Mouse (Mus musculus) forebrain, embryonic 14.5 days (tissue): Measurements from ENCODE around the gene Arhgap24. TPM values are rescaled to one million over a fixed set of nuclear protein-coding genes. Genes with fewer than 3 reads are reported as not detected.

Experiments
- ATAC-seq: fragments of 200-750 bp; cut with Nextera tagmentation; 2 replicates; pipeline ENCODE4 v1.8.0; 2017; ENCODE audit warnings: mild to moderate bottlenecking, moderate library complexity
- DNase-seq: peaks from one replicate; pipeline ENCODE4 v3.0.0-alpha.2; 2015; ENCODE audit warnings: low spot score
- H3K27ac ChIP-seq: fragments of 300-500 bp; sonication (generic); 2 replicates; pipeline ENCODE4 v1.5.1; 2014; ENCODE audit warnings: low read depth, mild to moderate bottlenecking, control low read depth, low read length, moderate library complexity
- H3K27me3 ChIP-seq: fragments of 300-500 bp; sonication (generic); replicated peaks from 2 replicates; pipeline ENCODE4 v1.6.1; 2014; ENCODE audit warnings: low read length, control low read depth, mixed read lengths; ENCODE audit not compliant: control insufficient read depth, insufficient read depth
- H3K36me3 ChIP-seq: fragments of 300-500 bp; sonication (generic); 2 replicates; pipeline ENCODE4 v1.6.1; 2014; ENCODE audit warnings: low read length, control low read depth; ENCODE audit not compliant: control insufficient read depth, insufficient read depth
- H3K4me1 ChIP-seq: fragments of 300-500 bp; sonication (generic); 2 replicates; pipeline ENCODE4 v1.6.1; 2014; ENCODE audit warnings: antibody characterized with exemption, low read length, control low read depth; ENCODE audit not compliant: control insufficient read depth, insufficient read depth
- H3K4me2 ChIP-seq: fragments of 300-500 bp; sonication (generic); 2 replicates; pipeline ENCODE4 v1.6.1; 2014; ENCODE audit warnings: mild to moderate bottlenecking, control low read depth, low read length
- H3K4me3 ChIP-seq: fragments of 300-500 bp; sonication (generic); 2 replicates; pipeline ENCODE4 v1.5.1; 2014; ENCODE audit warnings: low read depth, low read length, control low read depth
- H3K9ac ChIP-seq: fragments of 300-500 bp; sonication (generic); 2 replicates; pipeline ENCODE4 v1.6.1; 2014; ENCODE audit warnings: mild to moderate bottlenecking, low read length, control low read depth, moderate library complexity
- H3K9me3 ChIP-seq: fragments of 300-500 bp; sonication (generic); replicated peaks from 2 replicates; pipeline ENCODE4 v1.6.1; 2016; ENCODE audit warnings: low read length, control low read depth, mixed read lengths; ENCODE audit not compliant: control insufficient read depth
- WGBS: fragments of 180-500 bp; shearing (Covaris S2); extraction: QIAGEN DNeasy Blood & Tissue Kit; methylation state at CpG from one replicate; pipeline ENCODE4 v1.1.7; 2014; 5-methylcytosine and 5-hydroxymethylcytosine counted together
- polyA plus RNA-seq: library from polyadenylated mRNA; unstranded; fragments of >200 nt; fragmentation: Nextera tagmentation; extraction: Ambion mirVana; gene quantifications from 2 replicates; pipeline ENCODE4 v1.2.1, GENCODE M21; 2014

The Arhgap24 gene
- polyA plus RNA-seq, 1 experiment from 2014 or later: 3.7 TPM

DNA sequence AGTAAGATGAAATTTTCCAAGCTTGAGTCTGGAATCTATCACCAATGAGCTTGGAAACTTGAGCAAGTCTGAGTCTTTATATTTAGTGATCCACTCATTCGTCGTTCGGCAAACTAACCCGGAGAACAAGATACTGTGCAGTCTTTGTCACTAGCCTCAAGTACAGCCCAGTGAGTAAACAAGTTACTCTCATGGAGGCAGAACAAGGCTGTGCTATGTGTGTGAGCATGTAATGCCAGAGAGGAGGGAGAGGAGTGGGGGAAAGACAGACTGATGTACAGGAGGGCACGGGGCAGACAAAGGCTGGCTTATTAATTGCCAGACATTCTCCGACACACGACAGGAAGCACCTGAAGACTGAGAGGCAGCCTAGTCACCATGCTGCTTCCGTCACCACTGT lies 97.2 kb downstream of the Arhgap24 start:
- Histone ChIP-seq H3K4me1 (no peaks in the 10 kb centered on the region), H3K27me3 (no peaks in the 10 kb centered on the region), H3K36me3 (no peaks in the 10 kb centered on the region), H3K9ac (no peak overlapping the region), H3K4me2 (no peak overlapping the region), H3K9me3 (peaks cover 2% of the 10 kb centered on the region), H3K4me3 (no peak overlapping the region), H3K27ac (no peak overlapping the region)
- ATAC-seq (no peak), DNase-seq (no peak)
- WGBS: 85% methylated on average over 8 of the region's 8 CpGs

DNA sequence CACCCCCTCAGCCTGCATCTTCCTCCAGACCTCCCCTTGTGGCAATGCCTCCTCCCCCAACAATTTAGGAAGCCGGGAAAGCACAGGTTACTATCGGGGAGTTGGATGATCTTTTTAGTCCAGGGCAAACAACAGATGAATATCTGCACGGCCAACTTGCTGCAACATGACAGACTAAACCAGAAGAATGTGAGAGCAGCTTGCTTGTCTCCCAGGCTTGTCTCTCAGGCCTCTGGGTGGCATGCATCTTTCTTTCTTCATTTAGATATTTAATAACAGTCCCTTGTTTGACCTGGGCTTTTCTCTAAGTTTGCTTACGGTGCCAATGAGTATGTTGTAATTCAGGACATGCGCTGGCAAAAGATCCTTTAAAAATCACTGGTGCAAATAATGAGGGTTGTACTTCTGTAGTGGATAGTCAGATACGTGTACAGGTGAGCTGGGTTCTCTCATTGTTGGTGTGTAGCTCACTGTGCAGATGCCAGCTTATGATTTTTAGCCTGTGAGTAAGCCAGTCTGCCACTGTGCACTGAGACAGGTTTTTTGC lies 101.7 kb downstream of the Arhgap24 start:
- Histone ChIP-seq H3K9me3 (no peaks in the 10 kb centered on the region), H3K4me1 (no peaks in the 10 kb centered on the region), H3K4me3 (no peak overlapping the region), H3K9ac (no peak overlapping the region), H3K27me3 (no peaks in the 10 kb centered on the region), H3K36me3 (no peaks in the 10 kb centered on the region), H3K4me2 (no peak overlapping the region), H3K27ac (no peak overlapping the region)
- DNase-seq (no peak), ATAC-seq (no peak)
- WGBS: 67% methylated on average over 6 of the region's 6 CpGs

DNA sequence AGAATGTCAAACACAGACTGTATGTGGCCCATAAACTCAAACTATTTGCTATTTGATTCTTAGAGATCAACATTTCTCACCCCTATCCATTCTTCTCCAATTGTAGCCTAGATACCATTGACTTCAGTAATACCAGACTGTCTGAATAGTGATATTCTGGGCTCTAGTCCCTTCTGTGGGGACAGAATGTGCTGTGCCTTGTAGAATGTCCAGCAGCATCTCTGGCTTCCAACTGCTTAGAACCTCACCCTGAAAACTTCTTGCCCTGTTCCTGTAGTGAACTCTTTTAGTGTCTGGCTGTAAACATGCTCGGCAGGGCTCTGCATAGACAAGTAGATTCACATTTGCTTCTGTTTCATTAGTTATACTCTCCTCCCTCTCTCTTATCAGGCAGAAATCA lies 110.2 kb downstream of the Arhgap24 start:
- H3K4me3 ChIP-seq: no peak overlapping the region
- no peak for ATAC-seq
- H3K4me1 ChIP-seq: no peaks in the 10 kb centered on the region
- no peaks in the 10 kb centered on the region for H3K36me3 ChIP-seq
- H3K27me3 ChIP-seq: no peaks in the 10 kb centered on the region
- no peak overlapping the region for H3K4me2 ChIP-seq
- no peak for DNase-seq
- WGBS: 92% methylated on average over 1 of the region's 1 CpGs
- no peak overlapping the region for H3K27ac ChIP-seq
- no peaks in the 10 kb centered on the region for H3K9me3 ChIP-seq
- no peak overlapping the region for H3K9ac ChIP-seq

DNA sequence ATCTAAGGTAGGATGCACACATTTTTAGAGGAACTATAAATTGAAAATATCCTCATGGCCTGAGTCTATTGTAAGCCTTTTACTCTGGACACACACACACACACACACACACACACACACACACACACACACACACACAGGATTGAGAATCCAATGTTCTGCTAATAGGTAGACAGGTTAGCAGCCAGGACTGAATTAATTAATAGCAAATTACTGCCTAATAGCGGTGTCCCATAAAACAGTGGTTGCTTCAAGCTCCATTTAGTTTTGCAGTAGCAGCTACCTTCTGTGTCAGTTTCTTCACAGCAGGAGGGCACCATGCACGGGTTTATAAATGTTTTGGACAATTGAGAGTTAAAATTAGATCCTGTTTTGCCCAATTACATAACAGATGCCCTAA lies 111.9 kb downstream of the Arhgap24 start:
- Histone ChIP-seq H3K4me2 (no peak overlapping the region), H3K27ac (no peak overlapping the region), H3K27me3 (no peaks in the 10 kb centered on the region), H3K4me3 (no peak overlapping the region), H3K9me3 (no peaks in the 10 kb centered on the region), H3K36me3 (no peaks in the 10 kb centered on the region), H3K9ac (no peak overlapping the region), H3K4me1 (no peaks in the 10 kb centered on the region)
- DNase-seq (no peak), ATAC-seq (no peak)
- WGBS: 23% methylated on average over 2 of the region's 2 CpGs

DNA sequence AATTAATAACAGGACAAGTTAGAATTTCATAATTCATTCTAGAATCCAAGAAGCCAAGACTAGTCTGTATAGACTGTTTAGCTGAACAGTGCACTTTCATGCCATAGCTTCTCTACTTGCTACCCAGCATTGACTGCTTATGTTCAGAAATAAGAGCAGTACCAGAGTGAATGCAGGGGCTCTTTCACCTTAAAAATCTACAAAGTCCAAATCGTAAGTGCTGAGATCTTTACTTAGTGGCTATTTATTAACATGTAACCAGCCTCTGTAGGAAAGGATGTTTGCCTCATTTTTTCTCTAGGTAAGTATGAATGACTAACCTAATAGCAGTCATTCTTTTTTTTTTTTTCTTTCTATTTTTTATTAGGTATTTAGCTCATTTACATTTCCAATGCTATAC lies 117.9 kb downstream of the Arhgap24 start:
- Histone ChIP-seq H3K4me2 (no peak overlapping the region), H3K27ac (no peak overlapping the region), H3K4me1 (no peaks in the 10 kb centered on the region), H3K27me3 (no peaks in the 10 kb centered on the region), H3K9me3 (no peaks in the 10 kb centered on the region), H3K36me3 (no peaks in the 10 kb centered on the region), H3K4me3 (no peak overlapping the region), H3K9ac (no peak overlapping the region)
- WGBS: 97% methylated on average over 1 of the region's 1 CpGs
- ATAC-seq (no peak), DNase-seq (no peak)

DNA sequence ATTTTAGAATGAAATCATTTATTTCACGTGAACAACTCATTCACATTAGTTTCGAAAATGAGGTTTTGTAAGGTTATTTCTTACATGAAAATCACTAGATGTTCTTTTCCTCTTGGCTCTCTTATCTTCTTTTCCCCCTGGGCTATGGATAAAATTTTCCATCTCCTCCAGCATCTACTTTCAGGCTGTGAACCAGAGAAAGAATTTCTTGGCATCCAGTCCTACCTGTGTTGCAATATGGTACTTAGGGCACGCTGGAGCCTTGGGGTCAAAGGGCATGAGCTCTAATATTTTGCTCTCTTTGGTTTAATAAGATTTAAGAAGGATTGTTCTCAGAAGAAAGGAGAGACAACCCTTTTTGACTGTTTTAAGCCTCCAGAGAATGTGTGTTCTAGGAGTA lies 132.4 kb downstream of the Arhgap24 start:
- Histone ChIP-seq H3K9me3 (no peaks in the 10 kb centered on the region), H3K9ac (no peak overlapping the region), H3K36me3 (no peaks in the 10 kb centered on the region), H3K4me3 (no peak overlapping the region), H3K27ac (no peak overlapping the region), H3K4me2 (no peak overlapping the region), H3K27me3 (no peaks in the 10 kb centered on the region), H3K4me1 (no peaks in the 10 kb centered on the region)
- no peak for ATAC-seq
- no peak for DNase-seq
- WGBS: 90% methylated on average over 3 of the region's 3 CpGs

DNA sequence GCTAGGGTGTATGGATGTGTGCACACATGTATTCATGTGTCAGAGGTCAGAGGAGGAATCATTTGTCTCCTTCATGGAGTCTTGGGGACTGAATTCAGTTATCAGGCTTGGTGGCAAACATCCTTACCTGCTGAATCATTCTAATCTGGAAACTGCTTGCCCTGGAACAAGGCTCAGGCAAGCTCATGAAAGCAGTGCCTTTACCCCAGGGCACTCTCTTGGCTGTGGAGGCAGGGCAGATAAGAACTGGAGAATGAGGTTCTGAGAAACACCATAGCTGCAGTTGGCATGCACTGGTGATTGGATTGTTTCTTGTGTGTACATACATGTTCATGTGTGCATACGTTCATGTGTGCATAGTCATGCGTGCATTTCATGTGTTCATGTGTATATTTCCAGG lies 132.9 kb downstream of the Arhgap24 start:
- Histone ChIP-seq H3K4me3 (no peak overlapping the region), H3K27ac (no peak overlapping the region), H3K36me3 (no peaks in the 10 kb centered on the region), H3K9me3 (no peaks in the 10 kb centered on the region), H3K9ac (no peak overlapping the region), H3K4me1 (no peaks in the 10 kb centered on the region), H3K4me2 (no peak overlapping the region), H3K27me3 (no peaks in the 10 kb centered on the region)
- no peak for DNase-seq
- 91% methylated on average over 2 of the region's 2 CpGs for WGBS
- ATAC-seq: no peak

DNA sequence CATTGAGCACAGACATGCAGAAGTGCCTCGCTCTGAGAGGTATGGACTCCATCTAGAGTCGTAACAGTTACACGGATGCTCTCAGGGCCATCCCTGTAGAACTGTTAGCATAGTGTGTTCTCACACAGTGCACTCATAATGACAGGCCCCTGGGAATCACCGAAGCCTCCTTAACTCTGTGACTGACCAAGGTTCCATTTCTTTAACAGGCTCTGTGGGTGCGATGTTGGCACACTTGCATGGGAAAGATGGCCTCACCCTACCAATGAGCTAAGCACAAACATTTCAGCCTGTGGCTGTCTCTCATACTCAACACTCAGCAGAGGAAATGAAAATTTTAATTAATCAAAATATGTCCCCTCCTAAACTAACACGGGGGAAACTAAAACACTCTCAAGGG lies 134.1 kb downstream of the Arhgap24 start:
- Histone ChIP-seq H3K4me3 (no peak overlapping the region), H3K4me2 (no peak overlapping the region)
- 96% methylated on average over 6 of the region's 6 CpGs for WGBS

DNA sequence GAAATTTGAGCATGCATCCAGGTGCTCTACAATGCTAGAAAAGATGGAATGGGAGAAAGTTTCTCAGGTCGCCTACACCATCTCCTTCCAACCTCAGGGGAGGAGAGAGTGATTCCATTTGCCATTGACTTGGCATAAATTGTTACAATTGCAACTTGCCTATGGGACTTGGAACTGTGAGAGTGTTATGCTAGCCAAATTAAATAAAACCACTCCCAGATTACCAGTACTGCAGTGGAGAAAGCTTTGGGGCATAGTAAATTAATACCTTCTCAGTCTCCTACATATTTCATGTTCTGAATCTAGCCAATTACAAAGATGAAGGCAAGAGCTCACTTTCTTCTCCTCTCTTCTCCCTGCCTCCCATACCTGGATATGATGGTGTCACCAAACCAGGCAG lies 139.8 kb downstream of the Arhgap24 start:
- 86% methylated on average over 1 of the region's 1 CpGs for WGBS
- Histone ChIP-seq H3K4me2 (no peak overlapping the region), H3K4me3 (no peak overlapping the region), H3K36me3 (no peaks in the 10 kb centered on the region), H3K9me3 (no peaks in the 10 kb centered on the region), H3K9ac (no peak overlapping the region), H3K27me3 (no peaks in the 10 kb centered on the region), H3K4me1 (no peaks in the 10 kb centered on the region), H3K27ac (no peak overlapping the region)
- ATAC-seq (no peak), DNase-seq (no peak)

More for the DNA sequence above, 134.1 kb downstream of the Arhgap24 start:
- Histone ChIP-seq H3K27me3 (no peaks in the 10 kb centered on the region), H3K36me3 (no peaks in the 10 kb centered on the region), H3K27ac (no peak overlapping the region), H3K9me3 (no peaks in the 10 kb centered on the region), H3K4me1 (no peaks in the 10 kb centered on the region), H3K9ac (no peak overlapping the region)
- DNase-seq: no peak
- ATAC-seq: no peak
